Mouse (Mus musculus): ENCODE results near the gene Olfr558. TPM values are rescaled to one million over a fixed set of nuclear protein-coding genes. Genes with fewer than 3 reads are reported as not detected.

Gene Olfr558
- total and polyA plus RNA-seq, 2 experiments from 2014 or later, result 0.23 TPM; not detected in 1

GRCm38 (mm10) chr7:102759266-102759665 is 57.3 kb downstream of the Olfr558 start, which contains the start of the genes Olfr560 and Olfr78:
Gene Olfr560, minus strand, starts transcription at chr7:102759366.
Gene Olfr78, minus strand, starts transcription at chr7:102759471.
- no peak within 1 kb of the TSS for H3K27ac ChIP-seq
- DNase-seq (ENCODE audit: low spot score) (no peak), ATAC-seq (no peak)
- no peak within 1 kb of the TSS for H3K9ac ChIP-seq (replicated peaks; ENCODE audit: low read length)
- WGBS, result 78% methylated on average over 4 of the region's 4 CpGs
- TF ChIP-seq CTCF (IDR thresholded peaks at IDR 0.05; ENCODE audit: low read depth), result no peak
- H3K4me1 ChIP-seq (ENCODE audit: insufficient read depth, low read length), result no peaks in the 10 kb centered on the region
- no peak within 1 kb of the TSS for H3K4me2 ChIP-seq (ENCODE audit: low read depth, low read length)
- H3K9me3 ChIP-seq (ENCODE audit: low read length), result no peaks in the 10 kb centered on the region
- H3K27me3 ChIP-seq (ENCODE audit: insufficient read depth, low read length), result no peaks in the 10 kb centered on the region
- no peaks in the 10 kb centered on the region for H3K36me3 ChIP-seq (ENCODE audit: insufficient read depth, low read length)
- no peak within 1 kb of the TSS for H3K4me3 ChIP-seq (ENCODE audit: low read length)

Other genes with a start within 250 kb of the Olfr558 start
- not detected in 2 replicates for gene Olfr543, start 220.5 kb upstream of the Olfr558 start, total RNA-seq (2014; rRNA removed)
- 0.28 TPM in 2 replicates for gene Olfr543, start 220.5 kb upstream of the Olfr558 start, polyA plus RNA-seq (2015; fragmentation: Nextera tagmentation; extraction: Ambion mirVana)
- gene Olfr544, start 213.9 kb upstream of the Olfr558 start, total RNA-seq (2014; rRNA removed), result not detected in 2 replicates
- 0.14 TPM in 2 replicates for gene Olfr544, start 213.9 kb upstream of the Olfr558 start, polyA plus RNA-seq (2015; fragmentation: Nextera tagmentation; extraction: Ambion mirVana)
- not detected in 2 replicates for gene Olfr545, start 202.6 kb upstream of the Olfr558 start, total RNA-seq (2014; rRNA removed)
- 0.05 and 0.18 TPM in 2 replicates for gene Olfr545, start 202.6 kb upstream of the Olfr558 start, polyA plus RNA-seq (2015; fragmentation: Nextera tagmentation; extraction: Ambion mirVana)
- gene Olfr547, start 167.5 kb upstream of the Olfr558 start, total RNA-seq (2014; rRNA removed), result not detected in 2 replicates
- not detected in 2 replicates for gene Olfr547, start 167.5 kb upstream of the Olfr558 start, polyA plus RNA-seq (2015; fragmentation: Nextera tagmentation; extraction: Ambion mirVana)
- not detected in 2 replicates for gene Olfr548-ps1, start 161.3 kb upstream of the Olfr558 start, total RNA-seq (2014; rRNA removed)
- gene Olfr548-ps1, start 161.3 kb upstream of the Olfr558 start, polyA plus RNA-seq (2015; fragmentation: Nextera tagmentation; extraction: Ambion mirVana), result not detected in 2 replicates
- not detected in 2 replicates for gene Olfr549, start 152.3 kb upstream of the Olfr558 start, total RNA-seq (2014; rRNA removed)
- not detected in 2 replicates for gene Olfr549, start 152.3 kb upstream of the Olfr558 start, polyA plus RNA-seq (2015; fragmentation: Nextera tagmentation; extraction: Ambion mirVana)
- gene Trim21, start 136.7 kb upstream of the Olfr558 start, total RNA-seq (2014; rRNA removed), result 1.4 TPM in 2 replicates
- 0.29 and 0.54 TPM in 2 replicates for gene Trim21, start 136.7 kb upstream of the Olfr558 start, polyA plus RNA-seq (2015; fragmentation: Nextera tagmentation; extraction: Ambion mirVana)
- not detected in 2 replicates for gene Olfr550, start 130.8 kb upstream of the Olfr558 start, total RNA-seq (2014; rRNA removed)
- not detected in 2 replicates for gene Olfr550, start 130.8 kb upstream of the Olfr558 start, polyA plus RNA-seq (2015; fragmentation: Nextera tagmentation; extraction: Ambion mirVana)
- not detected in 2 replicates for gene Olfr551, start 110.3 kb upstream of the Olfr558 start, total RNA-seq (2014; rRNA removed)
- not detected in 2 replicates for gene Olfr551, start 110.3 kb upstream of the Olfr558 start, polyA plus RNA-seq (2015; fragmentation: Nextera tagmentation; extraction: Ambion mirVana)
- not detected in 2 replicates for gene Olfr552, start 104.4 kb upstream of the Olfr558 start, total RNA-seq (2014; rRNA removed)
- not detected in 2 replicates for gene Olfr552, start 104.4 kb upstream of the Olfr558 start, polyA plus RNA-seq (2015; fragmentation: Nextera tagmentation; extraction: Ambion mirVana)
- not detected in 2 replicates for gene Olfr553, start 84.0 kb upstream of the Olfr558 start, total RNA-seq (2014; rRNA removed)
- not detected in 2 replicates for gene Olfr553, start 84.0 kb upstream of the Olfr558 start, polyA plus RNA-seq (2015; fragmentation: Nextera tagmentation; extraction: Ambion mirVana)
- not detected in 2 replicates for gene Olfr554, start 63.8 kb upstream of the Olfr558 start, total RNA-seq (2014; rRNA removed)
- not detected in 2 replicates for gene Olfr554, start 63.8 kb upstream of the Olfr558 start, polyA plus RNA-seq (2015; fragmentation: Nextera tagmentation; extraction: Ambion mirVana)
- not detected in 2 replicates for gene Olfr555, start 43.4 kb upstream of the Olfr558 start, total RNA-seq (2014; rRNA removed)
- not detected in 2 replicates for gene Olfr555, start 43.4 kb upstream of the Olfr558 start, polyA plus RNA-seq (2015; fragmentation: Nextera tagmentation; extraction: Ambion mirVana)
- gene Olfr556, start 37.3 kb upstream of the Olfr558 start, total RNA-seq (2014; rRNA removed), result not detected in 2 replicates
- gene Olfr556, start 37.3 kb upstream of the Olfr558 start, polyA plus RNA-seq (2015; fragmentation: Nextera tagmentation; extraction: Ambion mirVana), result not detected in 2 replicates
- 2.2 TPM in 2 replicates for gene Trim68, start 14.9 kb upstream of the Olfr558 start, total RNA-seq (2014; rRNA removed)
- 5.3 and 6.5 TPM in 2 replicates for gene Trim68, start 14.9 kb upstream of the Olfr558 start, polyA plus RNA-seq (2015; fragmentation: Nextera tagmentation; extraction: Ambion mirVana)
- gene Olfr557, start 6.3 kb upstream of the Olfr558 start, total RNA-seq (2014; rRNA removed), result not detected in 2 replicates
- not detected in 2 replicates for gene Olfr557, start 6.3 kb upstream of the Olfr558 start, polyA plus RNA-seq (2015; fragmentation: Nextera tagmentation; extraction: Ambion mirVana)
- gene Olfr33, start 16.9 kb downstream of the Olfr558 start, total RNA-seq (2014; rRNA removed), result not detected in 2 replicates
- not detected in 2 replicates for gene Olfr33, start 16.9 kb downstream of the Olfr558 start, polyA plus RNA-seq (2015; fragmentation: Nextera tagmentation; extraction: Ambion mirVana)
- gene Olfr559, start 25.3 kb downstream of the Olfr558 start, total RNA-seq (2014; rRNA removed), result not detected in 2 replicates
- gene Olfr559, start 25.3 kb downstream of the Olfr558 start, polyA plus RNA-seq (2015; fragmentation: Nextera tagmentation; extraction: Ambion mirVana), result not detected in 2 replicates
- gene Olfr560, start 57.2 kb downstream of the Olfr558 start, total RNA-seq (2014; rRNA removed), result not detected in 2 replicates
- not detected in 2 replicates for gene Olfr560, start 57.2 kb downstream of the Olfr558 start, polyA plus RNA-seq (2015; fragmentation: Nextera tagmentation; extraction: Ambion mirVana)
- 0.78 TPM in 1 of 2 replicates, not detected in the other for gene Olfr78, start 57.3 kb downstream of the Olfr558 start, total RNA-seq (2014; rRNA removed)
- gene Olfr78, start 57.3 kb downstream of the Olfr558 start, polyA plus RNA-seq (2015; fragmentation: Nextera tagmentation; extraction: Ambion mirVana), result 0.10 and 0.15 TPM in 2 replicates
- not detected in 2 replicates for gene Olfr561, start 69.0 kb downstream of the Olfr558 start, total RNA-seq (2014; rRNA removed)
- gene Olfr561, start 69.0 kb downstream of the Olfr558 start, polyA plus RNA-seq (2015; fragmentation: Nextera tagmentation; extraction: Ambion mirVana), result not detected in 2 replicates
- gene Olfr564, start 101.3 kb downstream of the Olfr558 start, total RNA-seq (2014; rRNA removed), result not detected in 2 replicates
- not detected in 2 replicates for gene Olfr564, start 101.3 kb downstream of the Olfr558 start, polyA plus RNA-seq (2015; fragmentation: Nextera tagmentation; extraction: Ambion mirVana)
- gene Olfr566, start 156.6 kb downstream of the Olfr558 start, total RNA-seq (2014; rRNA removed), result not detected in 2 replicates
- gene Olfr566, start 156.6 kb downstream of the Olfr558 start, polyA plus RNA-seq (2015; fragmentation: Nextera tagmentation; extraction: Ambion mirVana), result not detected in 2 replicates
- gene Olfr568, start 174.9 kb downstream of the Olfr558 start, total RNA-seq (2014; rRNA removed), result not detected in 2 replicates
- not detected in 2 replicates for gene Olfr568, start 174.9 kb downstream of the Olfr558 start, polyA plus RNA-seq (2015; fragmentation: Nextera tagmentation; extraction: Ambion mirVana)
- not detected in 2 replicates for gene Olfr569, start 188.7 kb downstream of the Olfr558 start, total RNA-seq (2014; rRNA removed)
- gene Olfr569, start 188.7 kb downstream of the Olfr558 start, polyA plus RNA-seq (2015; fragmentation: Nextera tagmentation; extraction: Ambion mirVana), result not detected in 2 replicates
- not detected in 2 replicates for gene Olfr570, start 192.4 kb downstream of the Olfr558 start, total RNA-seq (2014; rRNA removed)
- not detected in 2 replicates for gene Olfr570, start 192.4 kb downstream of the Olfr558 start, polyA plus RNA-seq (2015; fragmentation: Nextera tagmentation; extraction: Ambion mirVana)
- gene Olfr571, start 215.3 kb downstream of the Olfr558 start, total RNA-seq (2014; rRNA removed), result not detected in 2 replicates
- not detected in 2 replicates for gene Olfr571, start 215.3 kb downstream of the Olfr558 start, polyA plus RNA-seq (2015; fragmentation: Nextera tagmentation; extraction: Ambion mirVana)
- gene Olfr572, start 222.2 kb downstream of the Olfr558 start, total RNA-seq (2014; rRNA removed), result not detected in 2 replicates
- gene Olfr572, start 222.2 kb downstream of the Olfr558 start, polyA plus RNA-seq (2015; fragmentation: Nextera tagmentation; extraction: Ambion mirVana), result not detected in 2 replicates
- not detected in 2 replicates for gene Olfr573-ps1, start 240.4 kb downstream of the Olfr558 start, total RNA-seq (2014; rRNA removed)
- gene Olfr573-ps1, start 240.4 kb downstream of the Olfr558 start, polyA plus RNA-seq (2015; fragmentation: Nextera tagmentation; extraction: Ambion mirVana), result not detected in 2 replicates
- gene Olfr574, start 246.3 kb downstream of the Olfr558 start, total RNA-seq (2014; rRNA removed), result not detected in 2 replicates
- gene Olfr574, start 246.3 kb downstream of the Olfr558 start, polyA plus RNA-seq (2015; fragmentation: Nextera tagmentation; extraction: Ambion mirVana), result not detected in 2 replicates

All from hindbrain, postnatal 0 days (tissue).